Mouse (Mus musculus) embryo, embryonic 10 days (tissue): ENCODE data around the gene Ccdc63.

Experiments
- DNase-seq: peaks from one replicate; pipeline ENCODE4 v3.0.0-alpha.2; 2015; ENCODE audit warnings: low spot score

Gene Ccdc63

DNA sequence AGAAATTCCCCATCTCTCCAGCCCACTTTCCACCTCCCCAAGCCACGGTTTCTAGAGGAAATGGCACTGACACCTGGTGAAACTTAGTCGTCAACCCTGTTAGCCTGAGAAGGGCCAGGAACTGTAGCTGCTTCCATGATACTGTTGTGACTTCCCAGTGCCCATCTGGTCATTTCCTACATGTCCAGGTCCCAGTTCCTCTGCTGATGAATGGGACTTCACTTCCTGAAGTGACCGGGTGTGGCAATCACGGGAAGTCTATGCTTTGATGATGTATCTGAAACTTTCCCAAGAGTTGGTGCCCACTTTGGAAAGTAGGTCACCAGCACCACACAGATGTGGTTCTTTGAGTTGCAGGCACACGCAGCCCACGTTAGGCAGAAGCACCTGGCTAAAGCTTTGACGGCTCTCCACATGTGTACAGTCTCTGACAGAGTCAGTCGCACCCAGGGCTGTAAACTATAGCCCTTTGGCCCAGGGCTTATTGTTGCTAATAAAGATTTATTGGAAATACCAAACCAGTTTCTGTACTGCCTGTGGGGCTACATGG lies 15.3 kb downstream of the Ccdc63 start:
- no peak for DNase-seq

GRCm38 (mm10) chr5:122116243-122116642 lies 24.4 kb downstream of the Ccdc63 start:
- no peak for DNase-seq

DNA sequence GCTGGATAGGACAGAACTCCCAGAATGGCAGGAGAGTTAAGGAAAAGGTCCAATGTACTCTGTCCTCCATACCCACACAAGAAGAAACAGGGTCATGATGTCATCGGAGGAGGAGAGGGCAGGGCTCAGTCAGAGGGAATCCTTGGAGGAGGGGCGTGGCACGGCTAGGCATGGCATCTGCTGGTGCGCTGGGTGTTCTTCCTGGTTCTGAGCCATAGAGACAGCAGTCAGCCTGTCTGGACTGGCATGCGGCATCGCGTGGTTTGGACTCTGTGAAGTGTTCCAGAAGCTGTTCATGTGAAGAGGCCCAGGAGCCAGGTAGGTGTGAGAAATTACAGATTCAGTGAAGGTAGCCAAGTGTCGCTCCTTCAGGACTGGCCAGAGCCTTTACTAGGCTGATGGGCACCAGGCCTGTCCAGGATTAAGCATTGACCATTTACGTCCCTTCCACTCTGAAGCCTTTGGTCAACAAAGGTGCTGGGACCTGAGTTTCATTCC lies 25.3 kb downstream of the Ccdc63 start:
- no peak for DNase-seq

DNA sequence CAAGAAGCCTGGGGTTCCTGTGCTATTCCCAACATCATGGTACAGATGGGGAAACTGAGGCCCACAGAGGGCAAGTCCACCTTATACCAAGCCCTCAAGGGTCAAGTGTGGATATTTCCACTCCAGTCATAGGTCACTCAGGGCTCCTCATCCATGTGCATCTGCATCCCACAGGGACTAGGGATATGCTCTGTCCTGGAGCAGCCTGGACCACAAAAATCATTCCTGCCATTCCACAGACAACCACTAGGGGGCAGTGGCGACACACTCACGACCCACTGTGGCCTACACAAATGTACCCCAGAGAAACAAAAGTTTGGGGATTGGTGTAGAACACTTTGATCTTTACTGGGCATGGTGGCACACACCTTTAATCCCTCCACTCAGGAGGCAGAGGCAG lies 26.4 kb downstream of the Ccdc63 start:
- DNase-seq: peak; percentile 65

GRCm38 (mm10) chr5:122113450-122113849 lies 27.2 kb downstream of the Ccdc63 start:
- no peak for DNase-seq

GRCm38 (mm10) chr5:122111933-122112248 lies 28.7 kb downstream of the Ccdc63 start:
- no peak for DNase-seq

DNA sequence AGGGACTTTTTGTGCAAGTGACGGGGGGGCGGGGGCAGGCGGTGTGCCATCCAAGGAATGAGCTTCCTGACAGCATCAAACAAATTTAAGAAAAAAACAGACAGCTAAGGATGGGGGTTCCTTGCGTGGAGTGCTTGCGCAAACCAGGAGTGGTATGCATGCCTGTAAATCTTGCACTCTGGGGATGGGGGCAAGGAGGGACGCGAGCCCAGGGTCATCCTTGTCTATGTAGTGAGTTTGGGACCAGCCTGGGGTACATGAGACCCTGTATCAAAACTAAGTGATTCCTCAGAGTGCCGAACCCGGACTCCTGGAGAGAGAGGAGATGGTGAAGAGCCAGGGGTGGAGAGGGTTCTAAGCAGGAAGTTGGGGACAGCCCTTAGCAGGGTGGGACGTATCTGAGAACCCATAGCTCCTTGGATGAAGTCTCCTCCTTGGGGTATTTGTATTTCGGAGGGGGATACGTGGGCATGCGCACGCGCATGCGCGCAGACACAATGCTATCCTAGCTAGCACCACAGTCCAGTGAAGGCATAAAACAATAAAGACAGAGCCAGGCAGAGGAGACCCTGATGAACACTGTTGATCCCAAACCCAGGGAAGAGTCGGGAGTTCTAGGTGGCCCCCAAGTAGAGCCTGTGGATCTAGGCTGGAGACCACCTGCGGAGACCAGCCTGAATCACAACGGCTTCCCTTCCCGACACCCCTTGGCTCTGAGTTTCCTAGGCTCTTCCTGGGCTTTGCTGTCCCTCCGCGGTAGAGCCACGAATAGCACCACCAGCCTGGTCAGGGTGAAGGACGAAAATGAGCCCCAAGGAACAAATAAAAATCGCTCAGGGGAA lies 29.3 kb downstream of the Ccdc63 start:
- no peak for DNase-seq

GRCm38 (mm10) chr5:122110625-122111024 lies 30.0 kb downstream of the Ccdc63 start:
- no peak for DNase-seq

- peak; percentile 65 for DNase-seq
These were observed 31.1 kb downstream of the Ccdc63 start for GRCm38 (mm10) chr5:122109325-122110060.

GRCm38 (mm10) chr5:122108104-122108503 lies 32.5 kb downstream of the Ccdc63 start:
- DNase-seq: no peak

GRCm38 (mm10) chr5:122106212-122106611 lies 34.4 kb downstream of the Ccdc63 start:
- no peak for DNase-seq

DNA sequence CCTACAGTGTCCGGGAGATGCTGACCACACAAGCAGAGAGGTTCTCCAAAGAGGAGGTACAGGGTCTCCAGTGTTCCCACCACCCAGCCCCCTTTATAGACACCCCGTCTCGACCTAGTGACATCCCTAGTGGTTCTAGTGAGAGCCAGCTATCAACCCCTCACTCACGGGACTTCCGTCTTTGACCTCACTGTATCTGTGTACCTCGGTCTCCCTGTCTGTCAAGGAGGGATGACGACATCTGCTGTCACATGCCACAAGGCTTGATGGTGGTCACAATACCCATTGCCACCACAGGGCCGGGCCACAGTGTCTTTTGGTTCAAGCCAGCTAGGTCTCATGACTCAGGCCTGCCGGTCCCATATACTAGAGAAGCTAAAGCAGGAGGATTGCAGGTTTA lies 35.6 kb downstream of the Ccdc63 start:
- DNase-seq: no peak

DNA sequence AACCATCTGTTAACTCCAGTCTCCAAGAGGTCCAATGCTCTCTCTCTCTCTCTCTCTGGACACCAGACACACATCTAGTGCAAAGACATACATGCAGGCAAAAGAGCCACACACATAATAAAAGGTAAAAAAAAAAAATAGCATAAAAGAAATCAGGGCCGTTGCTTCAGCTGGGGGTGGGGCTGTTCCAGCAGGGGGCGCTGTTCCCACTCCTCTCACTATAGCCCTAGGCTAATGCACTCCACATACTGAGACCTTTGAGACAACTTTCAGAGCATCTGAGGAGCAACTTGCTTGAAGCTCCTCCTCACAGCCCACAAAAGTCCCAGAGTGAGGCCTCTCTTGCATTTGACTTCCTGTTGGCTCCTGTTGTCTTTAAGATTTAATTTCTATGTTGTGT lies 36.4 kb downstream of the Ccdc63 start:
- DNase-seq: peak; percentile 41

- no peak for DNase-seq
These were observed 37.5 kb downstream of the Ccdc63 start for GRCm38 (mm10) chr5:122103075-122103474.

GRCm38 (mm10) chr5:122102476-122103050 lies 38.1 kb downstream of the Ccdc63 start:
- DNase-seq: no peak

- DNase-seq: no peak
These were observed 46.2 kb downstream of the Ccdc63 start for GRCm38 (mm10) chr5:122094439-122094838.

GRCm38 (mm10) chr5:122093734-122094133 lies 46.9 kb downstream of the Ccdc63 start:
- no peak for DNase-seq

DNA sequence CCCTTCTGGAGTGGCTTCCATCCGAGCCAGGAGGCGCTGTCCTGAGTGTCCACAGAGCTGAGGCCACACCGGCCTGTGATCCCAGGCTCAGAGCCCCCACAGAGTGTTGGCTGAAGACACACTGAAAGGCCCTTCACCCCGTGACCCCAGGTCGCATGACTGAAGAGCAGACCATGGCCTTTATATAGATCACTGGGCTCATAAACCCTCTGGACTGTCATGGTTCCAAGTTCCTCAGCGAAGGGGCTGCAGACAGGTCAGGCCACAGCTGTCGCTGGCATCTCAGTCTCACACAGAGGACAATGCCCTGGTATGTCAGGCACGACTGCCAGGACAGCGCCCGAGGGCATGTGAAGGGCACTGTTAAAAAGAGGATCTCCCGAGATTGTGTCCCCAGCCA lies 47.8 kb downstream of the Ccdc63 start:
- DNase-seq: peak; percentile 35

GRCm38 (mm10) chr5:122091070-122091469 lies 49.6 kb downstream of the Ccdc63 start:
- peak; percentile 86 for DNase-seq

DNA sequence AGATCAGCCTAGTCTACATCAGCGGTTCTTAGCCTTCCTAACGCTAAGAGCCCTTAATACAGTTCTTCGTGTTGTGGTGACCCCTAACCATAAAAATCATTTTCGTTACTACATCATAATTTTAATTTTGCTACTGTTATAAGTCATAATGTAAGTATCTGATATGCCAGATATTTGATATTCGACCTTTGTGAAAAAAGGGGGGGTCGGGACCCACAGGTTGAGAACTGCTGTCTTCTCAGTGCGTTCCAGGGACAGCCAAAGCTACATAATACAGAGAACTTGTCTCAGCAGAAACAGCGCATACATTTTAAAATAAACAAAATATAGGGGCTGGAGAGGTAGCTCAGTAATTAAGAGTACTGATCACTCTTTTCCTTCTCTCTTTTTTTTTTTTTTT lies 51.0 kb downstream of the Ccdc63 start:
- DNase-seq: no peak

GRCm38 (mm10) chr5:122088917-122089316 lies 51.7 kb downstream of the Ccdc63 start:
- DNase-seq: peak; percentile 92

GRCm38 (mm10) chr5:122086121-122086520 lies 54.5 kb downstream of the Ccdc63 start:
- no peak for DNase-seq

- no peak for DNase-seq
These were observed 55.3 kb downstream of the Ccdc63 start for GRCm38 (mm10) chr5:122085291-122085690.
